Mouse (Mus musculus) Patski (cell line): Measurements from ENCODE around the gene Vmn2r121. TPM values are rescaled to one million over a fixed set of nuclear protein-coding genes. Genes with fewer than 3 reads are reported as not detected.

ENCODE experiments used
- ATAC-seq: fragments of 100-300 bp; one replicate; pipeline ENCODE4 v1.8.0; 2021
- CTCF ChIA-PET: fragments of 350-600 bp; sonication (Branson Sonifier 250); formaldehyde crosslinking; loops from one replicate; lab custom pipeline; 2022; ENCODE audit warnings: inconsistent platforms; lab: Charles Lee
- POLR2A ChIA-PET: fragments of 350-600 bp; sonication (Branson Sonifier 250); formaldehyde crosslinking; loops from one replicate; lab custom pipeline; 2022; ENCODE audit warnings: antibody characterized with exemption, inconsistent platforms; lab: Charles Lee
- DNase-seq: peaks from one replicate; pipeline ENCODE4 v3.0.0-alpha.2; 2011; ENCODE audit warnings: low read depth, low spot score
- H3K27me3 ChIP-seq: fragments of 371-371 bp; one replicate; pipeline ENCODE4 v1.5.1; 2021
- CTCF ChIP-seq: fragments of 100-300 bp; IDR thresholded peaks from one replicate; pipeline ENCODE4 v1.5.1; 2021
- in situ Hi-C: fragments of 300-500 bp; cut with MboI; formaldehyde crosslinking; loops from 3 replicates; pipeline ENCODE4 v1.11.1; 2018; ENCODE audit warnings: low pct_unique_long_range_greater_than_20kb, mixed read lengths
- polyA plus RNA-seq: library from polyadenylated mRNA; unstranded; gene quantifications from one replicate; pipeline ENCODE4 v1.2.3, GENCODE M21; 2021

Gene Vmn2r121
- polyA plus RNA-seq: not detected

- no peaks in the 10 kb centered on the region for H3K27me3 ChIP-seq
- TF ChIP-seq CTCF: no peak
- ATAC-seq (no peak), DNase-seq (no peak)
- POLR2A ChIA-PET: no interaction called here
- CTCF ChIA-PET: no interaction called here
- in situ Hi-C loops: no loop called here
Observed at GRCm38 (mm10) chrX:124135852-124136251, at the start of gene Vmn2r121. TSS of gene Vmn2r121 (minus strand) at chrX:124135952.
